Mouse (Mus musculus): Measurements from ENCODE around the gene Sun3. TPM values are rescaled to one million over a fixed set of nuclear protein-coding genes. Genes with fewer than 3 reads are reported as not detected.
A peak's percentile ranks its signal among the peaks of the same experiment; 100 is the strongest.

Sun3 gene
- total RNA-seq (2012; rRNA removed) = not detected in 2 replicates

DNA sequence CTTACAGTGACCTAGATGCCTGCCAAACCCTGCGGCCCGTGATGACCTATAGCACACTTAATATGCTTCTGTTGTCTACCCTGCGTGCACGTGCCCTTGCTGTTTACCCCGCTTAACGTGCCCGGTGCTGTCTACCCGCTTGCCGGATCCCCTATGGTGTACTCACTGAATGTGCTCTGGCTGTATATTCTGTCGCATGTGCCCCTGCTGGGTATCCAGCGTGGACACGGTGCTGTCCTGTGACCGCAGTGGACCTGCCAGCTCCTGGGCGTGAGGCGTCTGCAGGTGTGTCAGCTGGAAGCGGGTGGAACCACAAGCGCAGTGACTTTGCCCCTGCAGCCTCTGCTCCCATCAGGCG is at the start of gene Sun3:
TSS of gene Sun3 (minus strand) at position 289 of the 358 bp plus-strand sequence.
- Histone ChIP-seq H3K36me3 (ENCODE audit: control insufficient read depth, insufficient read depth, low read length, poor library complexity, severe bottlenecking) (no peaks in the 10 kb centered on the region), H3K4me1 (ENCODE audit: control insufficient read depth in 2 of 2, insufficient read depth in 2 of 2, low read length in 2 of 2, poor library complexity in 1 of 2) (peaks cover 0 to 7% of the 10 kb centered on the region in 2 experiments; a peak in 1 of 4 replicates), H3K9ac (ENCODE audit: insufficient read depth, low read depth, low read length, poor library complexity, severe bottlenecking) (peak within 1 kb of the TSS; percentile 47; the same call in 1 of the 2 replicates), H3K9me3 (ENCODE audit: control insufficient read depth, insufficient read depth, low read depth, low read length) (no peaks in the 10 kb centered on the region), H3K4me3 (ENCODE audit: insufficient read depth in 1 of 2, low read depth in 1 of 2, low read length in 2 of 2, poor library complexity in 1 of 2, severe bottlenecking in 1 of 2) (peak within 1 kb of the TSS; percentile 70 to 72), H3K27ac (ENCODE audit: insufficient read depth, low read depth, low read length, poor library complexity, severe bottlenecking) (no peak within 1 kb of the TSS)
- no peak for DNase-seq (ENCODE audit: low read depth, low spot score)
- TF ChIP-seq MAFK (IDR thresholded peaks at IDR 0.05; ENCODE audit: insufficient read depth, low read depth, low read length) (no peak), ZC3H11A (IDR thresholded peaks at IDR 0.05; ENCODE audit: borderline replicate concordance, low read depth, low read length) (no peak), CHD2 (IDR thresholded peaks at IDR 0.05; ENCODE audit: low read depth, low read length) (no peak), HCFC1 (IDR thresholded peaks at IDR 0.05; ENCODE audit: borderline replicate concordance, insufficient read depth, low read length) (no peak; the same call in 1 of the 2 replicates), ZNF384 (IDR thresholded peaks at IDR 0.05; ENCODE audit: low read depth, low read length) (no peak)
- in situ Hi-C loops (cut with MboI; ENCODE audit: low sequenced_read_pairs in 2 of 2, unreplicated experiment in 2 of 2) = no loop called here

DNA sequence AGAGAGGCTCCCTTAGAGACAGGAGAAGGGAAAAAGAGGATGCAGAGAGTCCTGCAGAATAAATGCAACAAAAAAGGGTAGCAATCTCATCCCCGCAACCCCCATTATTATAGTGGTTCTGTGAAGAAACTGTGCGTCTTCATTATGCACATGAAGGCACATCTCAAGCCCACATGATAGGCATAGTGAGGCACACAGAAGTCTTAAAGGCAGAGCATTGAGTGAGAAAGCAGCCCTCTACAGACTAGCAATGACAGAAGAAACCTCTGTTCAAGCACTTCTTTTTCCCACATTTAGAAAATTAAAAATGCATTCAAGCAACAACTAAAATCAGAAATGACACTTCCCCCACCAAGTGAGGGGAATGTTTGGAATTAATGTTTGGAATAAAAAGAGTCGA is 27.7 kb upstream of the Sun3 start:
- DNase-seq (ENCODE audit: low read depth, low spot score) = no peak
- in situ Hi-C loops (cut with MboI; ENCODE audit: low sequenced_read_pairs in 2 of 2, unreplicated experiment in 2 of 2) = no loop called here
- no peak overlapping the region for H3K9ac ChIP-seq (ENCODE audit: insufficient read depth, low read depth, low read length, poor library complexity, severe bottlenecking)
- H3K27ac ChIP-seq (ENCODE audit: insufficient read depth, low read depth, low read length, poor library complexity, severe bottlenecking) = no peak overlapping the region
- TF ChIP-seq ZNF384 (IDR thresholded peaks at IDR 0.05; ENCODE audit: low read depth, low read length) (no peak), CHD2 (IDR thresholded peaks at IDR 0.05; ENCODE audit: low read depth, low read length) (no peak), MAFK (IDR thresholded peaks at IDR 0.05; ENCODE audit: insufficient read depth, low read depth, low read length) (no peak)
- H3K9me3 ChIP-seq (ENCODE audit: control insufficient read depth, insufficient read depth, low read depth, low read length) = no peaks in the 10 kb centered on the region
- no peaks in the 10 kb centered on the region for H3K4me1 ChIP-seq (ENCODE audit: control insufficient read depth in 2 of 2, insufficient read depth in 2 of 2, low read length in 2 of 2, poor library complexity in 1 of 2)
- H3K4me3 ChIP-seq (ENCODE audit: insufficient read depth in 1 of 2, low read depth in 1 of 2, low read length in 2 of 2, poor library complexity in 1 of 2, severe bottlenecking in 1 of 2) = no peak overlapping the region
- H3K36me3 ChIP-seq (ENCODE audit: control insufficient read depth, insufficient read depth, low read length, poor library complexity, severe bottlenecking) = no peaks in the 10 kb centered on the region

DNA sequence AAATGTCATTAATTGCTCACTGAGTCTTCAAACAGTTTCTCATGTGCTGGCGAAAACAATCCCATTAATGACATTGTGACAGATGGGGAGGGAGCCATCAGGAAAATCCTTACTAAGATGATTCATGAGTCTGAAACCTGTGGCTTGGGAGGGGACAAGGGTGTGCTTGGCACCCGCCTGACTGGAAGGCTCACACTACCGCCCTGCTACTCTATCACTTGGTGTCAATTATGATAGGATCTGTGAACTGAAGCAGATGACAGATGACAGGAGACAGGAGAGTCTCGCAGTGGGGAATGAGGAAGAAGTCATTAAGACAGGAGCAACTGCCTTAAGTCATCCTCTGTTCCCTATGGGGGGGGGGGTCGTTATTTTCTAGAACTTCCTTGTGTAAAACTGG is 11.7 kb upstream of the Sun3 start:
- no peak overlapping the region for H3K4me3 ChIP-seq (ENCODE audit: insufficient read depth in 1 of 2, low read depth in 1 of 2, low read length in 2 of 2, poor library complexity in 1 of 2, severe bottlenecking in 1 of 2)
- H3K4me1 ChIP-seq (ENCODE audit: control insufficient read depth in 2 of 2, insufficient read depth in 2 of 2, low read length in 2 of 2, poor library complexity in 1 of 2) = peaks cover 0 to 2% of the 10 kb centered on the region in 2 experiments; a peak in 1 of 4 replicates
- H3K27ac ChIP-seq (ENCODE audit: insufficient read depth, low read depth, low read length, poor library complexity, severe bottlenecking) = no peak overlapping the region
- no peaks in the 10 kb centered on the region for H3K9me3 ChIP-seq (ENCODE audit: control insufficient read depth, insufficient read depth, low read depth, low read length)
- in situ Hi-C loops (cut with MboI; ENCODE audit: low sequenced_read_pairs in 2 of 2, unreplicated experiment in 2 of 2) = no loop called here
- no peak for TF ChIP-seq ZNF384 (IDR thresholded peaks at IDR 0.05; ENCODE audit: low read depth, low read length)
- no peak for TF ChIP-seq MAFK (IDR thresholded peaks at IDR 0.05; ENCODE audit: insufficient read depth, low read depth, low read length)
- TF ChIP-seq ZC3H11A (IDR thresholded peaks at IDR 0.05; ENCODE audit: borderline replicate concordance, low read depth, low read length) = no peak
- no peak for TF ChIP-seq HCFC1 (IDR thresholded peaks at IDR 0.05; ENCODE audit: borderline replicate concordance, insufficient read depth, low read length)
- TF ChIP-seq CHD2 (IDR thresholded peaks at IDR 0.05; ENCODE audit: low read depth, low read length) = no peak
- no peaks in the 10 kb centered on the region for H3K36me3 ChIP-seq (ENCODE audit: control insufficient read depth, insufficient read depth, low read length, poor library complexity, severe bottlenecking)
- no peak overlapping the region for H3K9ac ChIP-seq (ENCODE audit: insufficient read depth, low read depth, low read length, poor library complexity, severe bottlenecking)
- DNase-seq (ENCODE audit: low read depth, low spot score) = no peak

DNA sequence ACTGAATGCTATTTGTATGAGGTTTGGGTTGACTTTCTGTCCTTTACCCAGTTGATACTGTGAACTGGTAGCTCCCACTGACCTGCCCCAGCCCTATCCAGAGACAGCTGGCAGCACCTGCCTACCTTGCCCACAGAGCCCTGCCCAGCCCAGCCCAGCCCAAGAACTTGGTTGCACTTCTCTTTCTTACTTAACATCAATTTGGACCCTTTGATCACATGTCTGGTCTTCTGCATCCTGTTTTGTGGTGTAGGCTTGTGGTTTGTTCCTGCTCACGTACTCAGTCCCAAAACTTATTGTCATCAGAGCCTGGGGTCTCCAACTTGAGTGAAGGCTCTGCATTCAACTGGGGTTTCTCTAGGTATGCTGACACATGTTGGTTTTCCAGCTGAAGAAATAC is 11.2 kb upstream of the Sun3 start:
- Histone ChIP-seq H3K9me3 (ENCODE audit: control insufficient read depth, insufficient read depth, low read depth, low read length) (no peaks in the 10 kb centered on the region), H3K36me3 (ENCODE audit: control insufficient read depth, insufficient read depth, low read length, poor library complexity, severe bottlenecking) (no peaks in the 10 kb centered on the region), H3K4me3 (ENCODE audit: insufficient read depth in 1 of 2, low read depth in 1 of 2, low read length in 2 of 2, poor library complexity in 1 of 2, severe bottlenecking in 1 of 2) (no peak overlapping the region), H3K4me1 (ENCODE audit: control insufficient read depth in 2 of 2, insufficient read depth in 2 of 2, low read length in 2 of 2, poor library complexity in 1 of 2) (peaks cover 0 to 2% of the 10 kb centered on the region in 2 experiments; a peak in 1 of 4 replicates), H3K9ac (ENCODE audit: insufficient read depth, low read depth, low read length, poor library complexity, severe bottlenecking) (no peak overlapping the region), H3K27ac (ENCODE audit: insufficient read depth, low read depth, low read length, poor library complexity, severe bottlenecking) (no peak overlapping the region)
- TF ChIP-seq CHD2 (IDR thresholded peaks at IDR 0.05; ENCODE audit: low read depth, low read length) (no peak), ZNF384 (IDR thresholded peaks at IDR 0.05; ENCODE audit: low read depth, low read length) (no peak)
- in situ Hi-C loops (cut with MboI; ENCODE audit: low sequenced_read_pairs in 2 of 2, unreplicated experiment in 2 of 2) = no loop called here
- no peak for DNase-seq (ENCODE audit: low read depth, low spot score)

DNA sequence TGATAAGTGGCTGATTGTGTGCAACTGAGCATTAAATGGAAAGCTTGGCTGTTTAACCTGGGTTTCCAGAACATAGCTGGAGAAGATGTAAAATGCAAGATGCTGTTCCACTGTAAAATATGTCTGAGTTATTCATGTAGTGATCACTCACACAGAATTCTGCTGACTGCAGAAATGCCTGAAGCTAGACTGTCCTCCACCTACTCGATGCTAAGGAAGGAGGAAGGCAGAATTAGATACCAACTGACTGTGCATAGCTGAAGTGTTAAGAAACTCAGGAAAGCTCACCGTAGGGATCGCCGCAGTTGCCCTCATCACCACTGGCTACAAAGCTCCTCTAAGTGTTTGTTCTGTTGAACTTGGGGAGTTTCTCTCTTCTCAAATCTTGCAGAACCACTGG is 8.9 kb upstream of the Sun3 start:
- Histone ChIP-seq H3K9me3 (ENCODE audit: control insufficient read depth, insufficient read depth, low read depth, low read length) (no peaks in the 10 kb centered on the region), H3K4me1 (ENCODE audit: control insufficient read depth in 2 of 2, insufficient read depth in 2 of 2, low read length in 2 of 2, poor library complexity in 1 of 2) (peaks cover 0 to 2% of the 10 kb centered on the region in 2 experiments; a peak in 1 of 4 replicates), H3K4me3 (ENCODE audit: insufficient read depth in 1 of 2, low read depth in 1 of 2, low read length in 2 of 2, poor library complexity in 1 of 2, severe bottlenecking in 1 of 2) (no peak overlapping the region), H3K27ac (ENCODE audit: insufficient read depth, low read depth, low read length, poor library complexity, severe bottlenecking) (no peak overlapping the region), H3K9ac (ENCODE audit: insufficient read depth, low read depth, low read length, poor library complexity, severe bottlenecking) (no peak overlapping the region), H3K36me3 (ENCODE audit: control insufficient read depth, insufficient read depth, low read length, poor library complexity, severe bottlenecking) (no peaks in the 10 kb centered on the region)
- in situ Hi-C loops (cut with MboI; ENCODE audit: low sequenced_read_pairs in 2 of 2, unreplicated experiment in 2 of 2) = no loop called here
- no peak for TF ChIP-seq ZC3H11A (IDR thresholded peaks at IDR 0.05; ENCODE audit: borderline replicate concordance, low read depth, low read length)
- TF ChIP-seq HCFC1 (IDR thresholded peaks at IDR 0.05; ENCODE audit: borderline replicate concordance, insufficient read depth, low read length) = no peak
- TF ChIP-seq MAFK (IDR thresholded peaks at IDR 0.05; ENCODE audit: insufficient read depth, low read depth, low read length) = no peak
- TF ChIP-seq ZNF384 (IDR thresholded peaks at IDR 0.05; ENCODE audit: low read depth, low read length) = no peak
- no peak for TF ChIP-seq CHD2 (IDR thresholded peaks at IDR 0.05; ENCODE audit: low read depth, low read length)
- no peak for DNase-seq (ENCODE audit: low read depth, low spot score)
